Mouse (Mus musculus) layer of hippocampus, postnatal 10 days (tissue): ENCODE measurements at regions not wholly inside any gene's neighbourhood (a gene's known extent, or its start where the extent isn't known, plus 50 kb on each side); places are given as distances from the start of the nearest gene placed in this dataset.

ENCODE experiments used
- DNase-seq, 2 experiments: peaks; one replicate each; pipeline ENCODE4 v3.0.0; 2021; ENCODE audit warnings: low spot score in 2 of 2

- DNase-seq = no peak
Measured at GRCm38 (mm10) chr11:112546162-112546561, 235.9 kb upstream of the Sox9 start.

GRCm38 (mm10) chr11:112552838-112553237 lies 229.2 kb upstream of the Sox9 start:
- DNase-seq = no peak

- DNase-seq = no peak
Measured at GRCm38 (mm10) chr11:112563027-112563426, 219.0 kb upstream of the Sox9 start.

- peak; percentile 10 to 18 for DNase-seq
Measured at GRCm38 (mm10) chr11:112564706-112565215, 217.3 kb upstream of the Sox9 start.

- no peak for DNase-seq
Measured at GRCm38 (mm10) chr11:112566071-112566470, 216.0 kb upstream of the Sox9 start.

GRCm38 (mm10) chr11:112587386-112587785 lies 194.6 kb upstream of the Sox9 start:
- no peak for DNase-seq

- no peak for DNase-seq
Measured at GRCm38 (mm10) chr11:112588088-112588487, 193.9 kb upstream of the Sox9 start.

GRCm38 (mm10) chr11:112590214-112590613 lies 191.8 kb upstream of the Sox9 start:
- no peak for DNase-seq

GRCm38 (mm10) chr11:112592411-112593020 lies 189.5 kb upstream of the Sox9 start:
- DNase-seq = no peak

GRCm38 (mm10) chr11:112593821-112594220 lies 188.2 kb upstream of the Sox9 start:
- no peak for DNase-seq

GRCm38 (mm10) chr11:112607359-112607758 lies 174.7 kb upstream of the Sox9 start:
- DNase-seq = no peak

- no peak for DNase-seq
Measured at GRCm38 (mm10) chr11:112609277-112609676, 172.7 kb upstream of the Sox9 start.

- DNase-seq = no peak
Measured at GRCm38 (mm10) chr11:112611073-112611472, 171.0 kb upstream of the Sox9 start.

GRCm38 (mm10) chr11:112615629-112616028 lies 166.4 kb upstream of the Sox9 start:
- DNase-seq = no peak

- DNase-seq = no peak
Measured at GRCm38 (mm10) chr11:112616942-112617341, 165.1 kb upstream of the Sox9 start.

GRCm38 (mm10) chr11:112620916-112621315 lies 161.1 kb upstream of the Sox9 start:
- DNase-seq = peak; percentile 42 to 53

- no peak for DNase-seq
Measured at GRCm38 (mm10) chr11:112621385-112622120, 160.5 kb upstream of the Sox9 start.

- no peak for DNase-seq
Measured at GRCm38 (mm10) chr11:112649298-112649697, 132.7 kb upstream of the Sox9 start.

GRCm38 (mm10) chr11:112657410-112658159 lies 124.4 kb upstream of the Sox9 start:
- no peak for DNase-seq

GRCm38 (mm10) chr11:112659911-112660310 lies 122.1 kb upstream of the Sox9 start:
- DNase-seq = no peak

GRCm38 (mm10) chr11:112661426-112661825 lies 120.6 kb upstream of the Sox9 start:
- no peak for DNase-seq

GRCm38 (mm10) chr11:112667311-112667710 lies 114.7 kb upstream of the Sox9 start:
- DNase-seq = no peak
